ENCODE assay signal across 11 mouse cellular contexts in genomic region chr13:54609301-54609700, GRCm38 (mm10). TPM values are rescaled to one million over a fixed set of nuclear protein-coding genes. Genes with fewer than 3 reads are reported as not detected.
A peak's percentile ranks its signal among the peaks of the same experiment; 100 is the strongest.
DNase-seq lines count a peak whose midpoint lies in the region; ATAC-seq and TF ChIP-seq lines count a peak whose summit lies in the region.
"Had no signal": no experiment of that assay in that cellular context is flagged by ENCODE, and none has a peak within 500 bp of the region (broad histone marks: within the 10 kb centered on the region; RNA-seq: fewer than 3 reads in every experiment).

No protein-coding gene starts in this region.

- TF ChIP-seq CTCF in E14TG2a.4 (conservative IDR thresholded peaks at IDR 0.05; ENCODE audit: low read length): no peak

- H3K9ac ChIP-seq in heart, embryonic 12.5 days: peak overlapping the region; percentile 31; the same call in 1 of the 2 replicates
- peak overlapping the region; percentile 94 for H3K9ac ChIP-seq in liver, embryonic 13.5 days

- H3K27me3 ChIP-seq in heart, embryonic 12.5 days (replicated peaks): no peaks in the 10 kb centered on the region
- peaks cover 5% of the 10 kb centered on the region; the same call in 1 of the 2 replicates for H3K27me3 ChIP-seq in E14TG2a.4 (ENCODE audit: insufficient read depth, low read length)
- no peaks in the 10 kb centered on the region for H3K27me3 ChIP-seq in liver, embryonic 13.5 days

- H3K4me3 ChIP-seq in heart, embryonic 12.5 days: no peak overlapping the region
- H3K4me3 ChIP-seq in E14TG2a.4 (replicated peaks; ENCODE audit: low read length): peak overlapping the region; percentile 91
- peak overlapping the region; percentile 88 for H3K4me3 ChIP-seq in liver, embryonic 13.5 days (replicated peaks)

- WGBS in heart, embryonic 12.5 days: 4% methylated on average over 1 of the region's 1 CpGs
- 26% methylated on average over 1 of the region's 1 CpGs for WGBS in liver, embryonic 13.5 days (ENCODE audit: insufficient replicate concordance)

- H3K4me2 ChIP-seq in heart, embryonic 12.5 days: peak overlapping the region; percentile 27; the same call in 1 of the 2 replicates
- H3K4me2 ChIP-seq in liver, embryonic 13.5 days: peak overlapping the region; percentile 96

- no peaks in the 10 kb centered on the region for H3K9me3 ChIP-seq in heart, embryonic 12.5 days (replicated peaks)
- no peaks in the 10 kb centered on the region for H3K9me3 ChIP-seq in E14TG2a.4 (ENCODE audit: low read length)
- no peaks in the 10 kb centered on the region for H3K9me3 ChIP-seq in liver, embryonic 13.5 days (replicated peaks)
- H3K9me3 ChIP-seq: G1E had no signal

- no peak for ATAC-seq in heart, embryonic 12.5 days (ENCODE audit: insufficient number of reproducible peaks, low FRiP score)
- no peak for ATAC-seq in liver, embryonic 13.5 days (ENCODE audit: low read depth)
- no peak for ATAC-seq in frontal cortex, adult (ENCODE audit: low TSS enrichment)

- H3K4me1 ChIP-seq in heart, embryonic 12.5 days (replicated peaks): peaks cover 20% of the 10 kb centered on the region
- H3K4me1 ChIP-seq in E14TG2a.4 (replicated peaks; ENCODE audit: low read depth, low read length): peaks cover 83% of the 10 kb centered on the region
- peaks cover 54% of the 10 kb centered on the region for H3K4me1 ChIP-seq in liver, embryonic 13.5 days (replicated peaks)

- no peak overlapping the region; the same call in 1 of the 2 replicates for H3K27ac ChIP-seq in heart, embryonic 12.5 days (ENCODE audit: poor library complexity, severe bottlenecking)
- peak overlapping the region; percentile 81 for H3K27ac ChIP-seq in liver, embryonic 13.5 days

- DNase-seq in heart, adult 9 months (ENCODE audit: low spot score in 2 of 2): no peak
- DNase-seq in brain, adult 2 months (ENCODE audit: low read depth, low spot score): peak; percentile 49
- no peak for DNase-seq in liver, embryonic 13.5 days
- DNase-seq in spleen, adult 12 weeks (ENCODE audit: low spot score): no peak
- DNase-seq in urinary bladder, postnatal 36 days (ENCODE audit: low spot score in 2 of 2): no peak
- DNase-seq: adrenal gland, postnatal 14 days; right cerebral cortex, postnatal 4 days had no signal

- peaks cover 12% of the 10 kb centered on the region; the same call in 1 of the 2 replicates for H3K36me3 ChIP-seq in heart, embryonic 12.5 days
- H3K36me3 ChIP-seq in E14TG2a.4 (ENCODE audit: insufficient read depth, low read length): peaks cover 20% of the 10 kb centered on the region
- peaks cover 25% of the 10 kb centered on the region for H3K36me3 ChIP-seq in liver, embryonic 13.5 days

RNA-seq across cellular contexts. Expression of gene Cltb, which starts 1.8 kb away (rescaled TPM):
- 48.9 and 52.6 TPM in 2 replicates for polyA plus RNA-seq in heart, embryonic 12.5 days (2016; fragmentation: Nextera tagmentation; extraction: Ambion mirVana)
- 51.0 and 54.2 TPM in 2 replicates for polyA plus RNA-seq in liver, embryonic 13.5 days (2015; fragmentation: Nextera tagmentation; extraction: Ambion mirVana)

RNA-seq across cellular contexts. Expression of gene Faf2, which starts 12.3 kb away (rescaled TPM):
- 48.8 and 50.2 TPM in 2 replicates for polyA plus RNA-seq in heart, embryonic 12.5 days (2016; fragmentation: Nextera tagmentation; extraction: Ambion mirVana)
- polyA plus RNA-seq in liver, embryonic 13.5 days (2015; fragmentation: Nextera tagmentation; extraction: Ambion mirVana): 30.5 and 33.9 TPM in 2 replicates

RNA-seq across cellular contexts. Expression of gene Higd2a, which starts 19.3 kb away (rescaled TPM):
- polyA plus RNA-seq in heart, embryonic 12.5 days (2016; fragmentation: Nextera tagmentation; extraction: Ambion mirVana): 242 and 247 TPM in 2 replicates
- 117 and 118 TPM in 2 replicates for polyA plus RNA-seq in liver, embryonic 13.5 days (2015; fragmentation: Nextera tagmentation; extraction: Ambion mirVana)

RNA-seq across cellular contexts. Expression of gene Nop16, which starts 19.4 kb away (rescaled TPM):
- 55.5 and 60.3 TPM in 2 replicates for polyA plus RNA-seq in heart, embryonic 12.5 days (2016; fragmentation: Nextera tagmentation; extraction: Ambion mirVana)
- 74.9 and 84.5 TPM in 2 replicates for polyA plus RNA-seq in liver, embryonic 13.5 days (2015; fragmentation: Nextera tagmentation; extraction: Ambion mirVana)

RNA-seq across cellular contexts. Expression of gene Arl10, which starts 34.5 kb away (rescaled TPM):
- 19.9 and 23.3 TPM in 2 replicates for polyA plus RNA-seq in heart, embryonic 12.5 days (2016; fragmentation: Nextera tagmentation; extraction: Ambion mirVana)
- 9.0 and 9.2 TPM in 2 replicates for polyA plus RNA-seq in liver, embryonic 13.5 days (2015; fragmentation: Nextera tagmentation; extraction: Ambion mirVana)
